Mouse (Mus musculus): ENCODE results near the gene Esm1.

DNA sequence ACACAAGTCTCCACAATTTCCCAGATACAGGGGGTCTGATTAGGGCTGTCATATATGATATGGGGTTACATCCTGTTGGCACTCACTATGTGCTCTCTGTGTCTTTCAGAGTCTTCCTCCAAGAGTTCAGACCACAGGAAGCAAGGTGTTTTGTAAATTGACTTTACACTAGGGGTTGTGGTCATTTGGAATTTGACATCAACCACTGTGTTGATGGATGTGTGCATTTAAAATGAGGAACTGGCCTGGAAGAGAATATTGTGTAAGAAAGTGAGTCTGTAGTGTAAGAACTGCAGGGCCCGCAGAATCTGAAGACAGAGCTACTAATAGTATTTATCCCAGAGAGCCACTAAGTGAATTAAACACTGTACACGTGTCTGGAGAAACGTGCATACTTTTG, 57.7 kb downstream of the Esm1 start:
- TF ChIP-seq CTCF (IDR thresholded peaks at IDR 0.05; ENCODE audit: low read depth, low read length) (no peak), EP300 (IDR thresholded peaks at IDR 0.05; ENCODE audit: insufficient read depth, low read depth, low read length) (no peak)
